Mouse (Mus musculus) neural tube, embryonic 14.5 days (tissue): ENCODE measurements around the gene Eci3. TPM values are rescaled to one million over a fixed set of nuclear protein-coding genes. Genes with fewer than 3 reads are reported as not detected.
"Not testable (repeated sequence)": the region's sequence is repeated elsewhere in the genome, so short reads cannot be mapped to it uniquely, and the experiment has no call there.

Experiments used
- ATAC-seq: fragments of 200-750 bp; cut with Nextera tagmentation; 2 replicates; pipeline ENCODE4 v1.8.0; 2017; ENCODE audit warnings: low read depth, mild to moderate bottlenecking, moderate TSS enrichment, moderate library complexity
- H3K27ac ChIP-seq: fragments of 300-500 bp; sonication (generic); 2 replicates; pipeline ENCODE4 v1.5.1; 2014; ENCODE audit warnings: low read depth, mild to moderate bottlenecking, control low read depth, low read length, moderate library complexity, mixed read lengths
- H3K27me3 ChIP-seq: fragments of 300-500 bp; sonication (generic); 2 replicates; pipeline ENCODE4 v1.6.1; 2014; ENCODE audit warnings: low read length; ENCODE audit not compliant: control insufficient read depth, insufficient read depth
- H3K36me3 ChIP-seq: fragments of 300-500 bp; sonication (generic); 2 replicates; pipeline ENCODE4 v1.6.1; 2014; ENCODE audit warnings: low read length, mixed read lengths; ENCODE audit not compliant: control insufficient read depth, insufficient read depth
- H3K4me1 ChIP-seq: fragments of 300-500 bp; sonication (generic); 2 replicates; pipeline ENCODE4 v1.6.1; 2014; ENCODE audit warnings: low read length; ENCODE audit not compliant: control insufficient read depth, insufficient read depth
- H3K4me2 ChIP-seq: fragments of 300-500 bp; sonication (generic); 2 replicates; pipeline ENCODE4 v1.6.1; 2014; ENCODE audit warnings: mild to moderate bottlenecking, low read depth, low read length, control low read depth
- H3K4me3 ChIP-seq: fragments of 300-500 bp; sonication (generic); 2 replicates; pipeline ENCODE4 v1.5.1; 2014; ENCODE audit warnings: low read depth, low read length, control low read depth, mixed read lengths
- H3K9ac ChIP-seq: fragments of 300-500 bp; sonication (generic); replicated peaks from 2 replicates; pipeline ENCODE4 v1.6.1; 2014; ENCODE audit warnings: low read depth, mild to moderate bottlenecking, control low read depth, low read length, mixed read lengths
- H3K9me3 ChIP-seq: fragments of 300-500 bp; sonication (generic); 2 replicates; pipeline ENCODE4 v1.6.1; 2016; ENCODE audit warnings: low read length; ENCODE audit not compliant: control insufficient read depth
- WGBS: fragments of 180-500 bp; shearing (Covaris S2); extraction: QIAGEN DNeasy Blood & Tissue Kit; methylation state at CpG from one replicate; pipeline ENCODE4 v1.1.7; 2014; 5-methylcytosine and 5-hydroxymethylcytosine counted together
- polyA plus RNA-seq: library from polyadenylated mRNA; unstranded; fragments of >200 nt; fragmentation: Nextera tagmentation; extraction: Ambion mirVana; gene quantifications from 2 replicates; pipeline ENCODE4 v1.2.1, GENCODE M21; 2014

Eci3 gene
- polyA plus RNA-seq, 1 experiment from 2014 or later, result 0.82 TPM

DNA sequence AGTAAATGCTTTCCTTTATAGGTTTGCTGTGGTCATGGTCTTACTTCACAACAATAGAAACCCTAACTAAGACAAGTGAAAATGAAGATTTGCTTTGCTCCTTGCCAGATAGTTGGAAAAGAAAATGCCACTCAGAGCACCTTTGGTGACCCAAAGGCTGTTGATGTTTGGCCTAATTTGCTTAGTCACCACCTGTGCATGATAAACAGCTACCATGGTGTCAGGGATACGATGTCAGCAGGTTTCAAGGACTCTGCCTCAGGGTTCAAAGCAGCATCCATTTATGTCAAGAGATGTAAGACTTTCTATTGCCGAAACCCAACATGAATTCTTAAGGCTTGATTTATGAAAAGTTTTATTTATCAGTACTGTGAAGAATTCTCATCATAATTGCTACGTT lies 13.8 kb upstream of the Eci3 start:
- H3K27me3 ChIP-seq, result no peaks in the 10 kb centered on the region
- H3K9me3 ChIP-seq, result no peaks in the 10 kb centered on the region
- no peak overlapping the region for H3K4me2 ChIP-seq
- no peak for ATAC-seq
- no peak overlapping the region for H3K9ac ChIP-seq
- H3K4me3 ChIP-seq, result no peak overlapping the region
- peaks cover 33% of the 10 kb centered on the region for H3K36me3 ChIP-seq
- no peak overlapping the region for H3K27ac ChIP-seq
- 96% methylated on average over 3 of the region's 3 CpGs for WGBS
- no peaks in the 10 kb centered on the region for H3K4me1 ChIP-seq

DNA sequence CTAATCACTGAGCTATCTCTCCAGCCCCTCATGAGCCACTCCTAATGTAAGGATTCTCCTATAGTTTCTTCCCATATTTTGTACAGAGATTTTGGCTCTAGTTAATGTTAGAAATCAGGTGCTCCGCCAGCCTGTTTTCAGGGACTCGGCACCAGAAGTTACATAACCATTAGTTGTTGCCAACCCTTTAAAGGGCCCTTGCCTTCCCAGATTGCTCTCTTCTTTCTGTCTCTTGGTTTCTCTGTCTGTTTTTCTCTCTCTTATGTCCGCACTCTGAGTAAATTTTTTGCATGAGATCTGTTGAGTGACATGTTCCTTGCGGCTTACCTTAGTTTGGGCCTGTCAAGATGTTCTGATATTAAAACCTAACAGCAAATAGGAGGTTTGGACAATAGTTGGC lies 12.5 kb upstream of the Eci3 start:
- Histone ChIP-seq H3K27ac (no peak overlapping the region), H3K9me3 (no peaks in the 10 kb centered on the region), H3K4me2 (no peak overlapping the region), H3K36me3 (peaks cover 33% of the 10 kb centered on the region), H3K27me3 (no peaks in the 10 kb centered on the region), H3K4me1 (no peaks in the 10 kb centered on the region), H3K4me3 (no peak overlapping the region), H3K9ac (no peak overlapping the region)
- over 99% methylated on average over 4 of the region's 4 CpGs for WGBS
- no peak for ATAC-seq

DNA sequence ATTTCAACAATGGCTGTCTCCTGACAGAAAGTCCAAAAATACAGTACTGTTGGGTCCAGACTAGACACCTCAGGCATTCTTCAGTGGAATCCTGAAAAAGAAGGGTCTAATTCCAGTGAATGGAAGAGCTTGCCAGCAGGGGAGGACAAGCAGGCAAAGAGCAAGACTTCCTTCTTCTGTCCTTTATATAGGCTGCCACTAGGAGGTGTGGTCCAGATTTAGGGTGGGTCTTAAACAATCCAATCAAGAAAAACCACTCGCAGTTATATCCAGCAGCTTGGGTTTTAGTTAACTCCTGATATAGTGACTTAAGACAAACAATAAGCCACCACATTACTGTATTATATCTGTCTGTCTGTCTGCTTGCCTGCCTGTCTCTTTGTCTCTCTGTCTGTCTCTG lies 10.2 kb upstream of the Eci3 start:
- H3K36me3 ChIP-seq, result peaks cover 18% of the 10 kb centered on the region
- ATAC-seq, result no peak
- no peak overlapping the region for H3K4me3 ChIP-seq
- no peak overlapping the region for H3K9ac ChIP-seq
- no peaks in the 10 kb centered on the region for H3K9me3 ChIP-seq
- H3K27me3 ChIP-seq, result no peaks in the 10 kb centered on the region
- no peak overlapping the region for H3K4me2 ChIP-seq
- WGBS, result 86% methylated on average over 1 of the region's 1 CpGs
- H3K4me1 ChIP-seq, result no peaks in the 10 kb centered on the region
- no peak overlapping the region for H3K27ac ChIP-seq

DNA sequence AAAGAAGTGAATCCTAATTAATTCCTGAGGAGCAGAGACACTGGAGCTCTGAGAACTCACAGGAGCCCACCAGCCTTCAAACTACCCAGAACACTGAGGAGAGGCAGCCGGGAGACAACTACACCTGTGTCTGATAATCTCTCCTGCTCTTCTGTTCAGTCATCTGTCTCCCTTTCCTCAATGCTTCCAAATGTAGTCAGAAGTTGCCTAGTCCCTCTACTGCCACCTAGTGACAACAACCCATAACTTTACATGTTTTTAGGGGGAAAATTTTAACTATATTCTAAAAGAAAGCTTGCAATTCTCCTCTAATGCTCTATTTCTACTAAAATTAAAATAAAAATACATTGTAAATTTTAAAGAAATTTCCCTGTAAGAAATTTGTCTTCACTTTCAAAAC lies 9.5 kb upstream of the Eci3 start:
- WGBS, result 55% methylated on average over 1 of the region's 1 CpGs
- no peak overlapping the region for H3K4me3 ChIP-seq
- no peak overlapping the region for H3K9ac ChIP-seq
- H3K36me3 ChIP-seq, result peaks cover 14% of the 10 kb centered on the region
- H3K27me3 ChIP-seq, result no peaks in the 10 kb centered on the region
- no peaks in the 10 kb centered on the region for H3K9me3 ChIP-seq
- no peak overlapping the region for H3K4me2 ChIP-seq
- H3K4me1 ChIP-seq, result no peaks in the 10 kb centered on the region
- no peak overlapping the region for H3K27ac ChIP-seq
- no peak for ATAC-seq

DNA sequence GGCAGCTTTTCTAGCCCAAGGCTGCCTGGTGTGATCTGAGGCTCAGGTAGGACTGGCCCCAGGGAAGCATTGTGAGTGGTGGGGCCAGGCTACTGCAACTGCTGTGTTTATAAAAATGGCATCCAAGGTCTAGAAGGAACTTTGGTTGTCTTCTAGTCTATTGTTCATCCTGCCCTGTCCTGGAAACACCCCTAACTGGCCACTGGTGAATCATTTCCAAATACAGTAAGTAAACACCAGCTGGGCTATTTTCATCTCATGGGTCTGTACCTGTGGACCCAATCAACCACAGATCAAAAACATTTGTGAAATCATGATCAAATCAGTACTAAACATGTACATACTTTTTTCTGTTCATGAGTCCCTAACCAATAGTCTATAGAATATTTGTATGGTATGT lies 8.8 kb upstream of the Eci3 start:
- not testable (repeated sequence) for H3K36me3 ChIP-seq, H3K4me3 ChIP-seq, H3K4me1 ChIP-seq, H3K27ac ChIP-seq, H3K9me3 ChIP-seq, ATAC-seq, H3K27me3 ChIP-seq, H3K4me2 ChIP-seq, H3K9ac ChIP-seq

DNA sequence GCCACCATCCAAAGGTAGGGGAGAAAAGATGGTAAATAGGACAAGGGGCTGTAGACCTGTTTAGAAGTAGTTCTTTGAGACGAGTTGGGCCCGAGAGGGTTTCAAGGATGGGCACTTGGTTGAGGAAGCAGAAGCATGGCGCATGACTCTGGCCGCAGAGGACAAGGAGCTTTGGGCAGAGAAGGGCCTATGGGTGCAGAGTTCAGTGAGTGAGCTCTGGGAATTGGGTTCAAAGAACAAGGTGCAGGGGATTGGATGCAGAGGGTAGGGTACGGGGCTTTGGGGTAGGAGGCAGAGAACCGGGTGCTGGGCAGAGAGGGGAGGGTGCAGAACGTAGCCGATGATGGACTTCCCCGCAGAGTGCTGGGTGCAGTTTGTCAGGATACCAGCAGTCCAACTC lies 2.0 kb upstream of the Eci3 start:
- H3K27ac ChIP-seq, ATAC-seq, H3K9ac ChIP-seq, H3K4me3 ChIP-seq, H3K36me3 ChIP-seq, H3K4me1 ChIP-seq, H3K4me2 ChIP-seq, H3K9me3 ChIP-seq, H3K27me3 ChIP-seq: not testable (repeated sequence)
- WGBS, result 65% methylated on average over 9 of the region's 9 CpGs

DNA sequence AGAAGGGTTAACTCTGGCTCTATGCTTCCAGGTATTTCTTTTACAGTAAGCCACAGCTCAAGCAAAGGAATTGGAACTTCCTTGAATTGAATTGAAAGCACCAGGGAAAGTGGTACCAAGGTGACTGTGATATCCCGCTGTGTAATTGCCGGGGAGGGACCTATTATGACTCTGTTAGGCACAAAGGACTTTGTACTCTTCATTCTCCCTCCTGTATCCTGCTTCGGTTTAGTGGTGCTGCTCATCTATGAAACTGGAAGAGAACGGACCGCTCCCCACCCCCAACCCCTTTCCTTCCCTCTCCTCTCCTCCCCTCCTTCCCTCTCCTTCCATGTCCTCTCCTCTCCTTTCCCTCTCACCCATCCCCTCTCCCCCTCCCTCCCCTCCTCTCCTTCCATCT lies 1.3 kb upstream of the Eci3 start:
- no peaks in the 10 kb centered on the region for H3K36me3 ChIP-seq
- no peak overlapping the region for H3K27ac ChIP-seq
- no peaks in the 10 kb centered on the region for H3K27me3 ChIP-seq
- peak overlapping the region; percentile 63 for H3K4me2 ChIP-seq
- peak overlapping the region; percentile 29 for H3K4me3 ChIP-seq
- no peaks in the 10 kb centered on the region for H3K9me3 ChIP-seq
- H3K4me1 ChIP-seq, result 0 out of 2 replicates have a peak, but pooled peaks cover 5% of the 10 kb centered on the region
- no peak for ATAC-seq
- WGBS, result 1% methylated on average over 5 of the region's 5 CpGs
- no peak overlapping the region for H3K9ac ChIP-seq

DNA sequence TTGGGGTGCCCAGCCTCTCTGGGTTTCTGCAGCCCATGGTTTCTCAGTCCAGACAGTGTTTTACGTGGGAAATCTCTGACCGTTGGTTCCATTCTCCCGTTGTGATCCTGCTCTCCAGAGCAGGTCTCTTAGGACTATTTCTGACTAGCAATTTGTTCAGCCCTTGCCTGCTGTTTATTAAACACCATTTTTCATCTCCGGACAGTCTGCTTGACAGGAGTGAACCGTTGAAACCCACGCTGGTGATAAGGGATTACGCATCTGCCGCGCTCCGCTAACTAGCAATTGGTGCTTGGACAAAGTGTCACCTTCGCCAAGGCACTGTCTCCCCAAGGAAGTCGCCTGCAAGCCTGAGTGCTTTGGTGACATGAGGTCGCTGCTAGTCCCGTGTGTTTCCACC lies 809 bp upstream of the Eci3 start:
- Histone ChIP-seq H3K4me2 (peak overlapping the region; percentile 63), H3K4me3 (peak overlapping the region; percentile 29), H3K4me1 (0 out of 2 replicates have a peak, but pooled peaks cover 5% of the 10 kb centered on the region), H3K27me3 (no peaks in the 10 kb centered on the region), H3K9ac (no peak overlapping the region), H3K27ac (no peak overlapping the region), H3K9me3 (no peaks in the 10 kb centered on the region), H3K36me3 (no peaks in the 10 kb centered on the region)
- WGBS, result 4% methylated on average over 14 of the region's 14 CpGs
- peak; percentile 57 for ATAC-seq

DNA sequence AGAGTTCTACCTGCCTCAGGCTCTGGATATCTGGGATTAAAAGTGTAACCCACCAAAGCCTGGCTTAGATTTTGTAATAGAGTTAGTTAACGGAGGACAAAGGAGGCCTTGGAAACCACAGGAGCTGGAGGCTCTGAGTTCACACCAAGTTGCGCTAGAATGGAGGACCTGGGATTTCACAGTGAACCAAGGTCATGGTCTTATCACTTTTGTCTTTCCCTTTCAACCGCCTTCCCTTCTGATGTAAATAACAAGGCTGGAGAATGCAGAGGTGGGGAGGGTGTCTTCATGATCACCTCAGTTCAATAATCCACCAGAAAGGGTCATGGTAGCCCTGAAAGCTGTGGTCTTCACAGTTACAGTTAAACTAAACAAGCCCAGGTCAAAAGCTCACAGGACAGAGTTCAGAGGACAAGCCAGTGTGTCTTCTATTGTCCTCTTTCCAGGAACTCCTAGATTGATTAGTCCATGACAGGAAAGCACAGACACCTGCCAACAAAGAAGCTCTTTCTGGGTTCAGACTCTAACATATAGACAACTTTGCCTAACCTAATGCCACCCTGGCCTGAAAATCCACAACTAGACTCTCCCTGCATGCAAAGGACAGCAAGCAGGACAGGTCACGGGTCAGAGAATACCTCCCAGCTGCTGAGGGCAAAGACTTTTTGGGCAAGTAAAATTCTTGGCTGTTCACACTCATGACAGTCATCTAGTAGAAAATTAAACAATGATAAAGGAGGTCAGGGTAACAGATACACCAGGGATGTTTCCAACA lies 2.4 kb downstream of the Eci3 start:
- Histone ChIP-seq H3K4me3 (no peak overlapping the region), H3K4me1 (0 out of 2 replicates have a peak, but pooled peaks cover 5% of the 10 kb centered on the region), H3K9ac (no peak overlapping the region), H3K27me3 (no peaks in the 10 kb centered on the region), H3K36me3 (no peaks in the 10 kb centered on the region), H3K9me3 (no peaks in the 10 kb centered on the region), H3K4me2 (no peak overlapping the region), H3K27ac (no peak overlapping the region)
- ATAC-seq, result no peak
- 93% methylated on average over 4 of the region's 4 CpGs for WGBS
